Mouse (Mus musculus): ENCODE measurements around the gene Klhdc7b.

Gene Klhdc7b

DNA sequence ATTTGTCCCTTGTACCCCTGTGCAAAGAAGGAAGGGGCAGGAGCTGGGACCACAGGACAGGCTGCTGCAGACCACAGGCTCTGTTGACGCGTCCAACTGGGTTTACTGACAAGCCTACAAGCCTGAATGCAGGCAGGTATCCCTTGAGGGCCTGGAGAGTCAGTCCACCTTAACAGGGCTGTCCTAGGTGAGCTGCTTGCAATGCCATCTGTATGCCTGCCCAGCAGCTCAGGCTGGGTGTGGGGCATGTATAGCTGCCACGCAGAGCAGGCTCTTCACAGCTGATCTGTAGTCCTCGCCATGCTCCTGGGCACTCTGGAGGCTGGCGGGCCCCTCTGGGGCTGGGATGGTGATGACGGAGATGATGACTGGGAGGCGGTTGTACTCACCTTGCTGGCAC lies at the start of gene Klhdc7b:
Gene Klhdc7b (plus strand): TSS at position 301 of the 400 bp plus-strand sequence.
- no peak for DNase-seq (ENCODE audit: low read depth, low spot score)

DNA sequence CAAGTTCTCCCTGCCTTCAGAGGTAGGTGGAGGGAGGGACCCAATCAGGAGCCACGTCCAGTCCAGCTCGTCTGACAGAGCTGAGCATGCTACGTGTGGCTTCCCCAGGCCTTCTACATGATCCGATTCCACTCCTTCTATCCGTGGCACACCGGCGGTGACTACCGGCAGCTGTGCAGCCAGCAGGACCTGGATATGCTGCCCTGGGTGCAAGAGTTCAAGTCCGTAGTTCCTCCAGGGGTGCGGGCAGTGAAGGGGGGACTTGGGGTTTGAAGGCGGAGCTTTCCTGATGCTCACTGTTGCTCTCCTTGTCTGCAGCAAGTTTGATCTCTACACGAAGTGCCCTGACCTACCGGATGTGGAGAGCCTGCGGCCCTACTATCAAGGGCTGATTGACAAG lies 48.3 kb upstream of the Klhdc7b start:
- no peak for DNase-seq (ENCODE audit: low read depth, low spot score)

DNA sequence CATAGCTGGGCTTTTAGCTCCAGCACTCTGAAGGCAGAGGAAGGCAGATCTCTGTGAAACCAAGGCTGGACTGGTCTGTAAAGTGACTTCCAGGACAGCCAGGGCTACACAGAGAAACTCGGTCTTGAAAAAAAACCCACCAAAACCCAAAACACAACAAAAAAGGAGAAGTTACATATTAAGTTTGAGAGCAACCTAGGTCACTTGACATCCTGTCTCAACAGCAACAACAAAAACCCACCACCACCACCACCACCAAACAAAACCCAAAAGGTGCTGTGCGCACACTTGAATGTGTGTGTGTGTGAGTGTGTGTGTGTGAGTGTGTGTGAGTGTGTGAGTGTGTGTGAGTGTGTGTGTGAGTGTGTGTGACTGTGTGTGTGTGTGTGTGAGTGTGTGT lies 45.0 kb upstream of the Klhdc7b start:
- no peak for DNase-seq (ENCODE audit: low read depth, low spot score)

DNA sequence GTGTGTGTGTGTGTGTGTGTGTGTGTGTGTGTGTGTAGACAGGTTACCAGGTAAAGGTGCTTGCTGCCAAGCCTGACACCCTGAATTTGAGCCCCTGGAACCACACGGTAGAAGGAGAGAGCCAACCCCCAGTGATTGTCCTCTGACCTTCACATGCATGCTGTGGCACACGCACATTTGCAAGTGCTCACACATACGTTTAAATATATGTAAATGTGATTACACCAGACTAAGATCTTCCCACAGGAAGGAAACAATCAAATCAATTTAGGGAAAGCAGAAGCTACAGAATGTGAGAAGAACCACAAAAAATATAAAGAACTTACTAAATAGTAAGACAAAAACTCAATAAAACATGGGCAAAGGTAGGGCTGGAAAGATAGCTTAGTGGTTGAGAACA lies 44.6 kb upstream of the Klhdc7b start:
- DNase-seq (ENCODE audit: low read depth, low spot score), result no peak

DNA sequence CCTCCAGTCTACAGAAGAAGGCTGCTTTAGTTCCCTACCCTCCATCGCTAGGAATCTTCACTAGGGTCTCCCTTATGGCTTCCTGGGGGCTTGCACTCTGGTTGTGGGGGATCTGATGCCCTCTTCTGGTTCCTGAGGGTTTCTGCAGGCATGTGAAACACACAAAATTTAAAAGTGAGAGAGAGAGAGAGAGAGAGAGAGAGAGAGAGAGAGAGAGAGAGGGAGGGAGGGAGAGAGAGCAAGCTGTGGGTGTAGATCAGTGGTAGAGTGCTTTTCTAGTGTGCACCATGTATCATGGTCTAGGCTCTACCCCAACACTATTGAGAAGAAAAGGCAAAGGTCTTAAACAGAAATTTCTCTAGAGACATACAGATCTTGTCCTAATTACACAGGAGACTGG lies 43.0 kb upstream of the Klhdc7b start:
- DNase-seq (ENCODE audit: low read depth, low spot score), result no peak

DNA sequence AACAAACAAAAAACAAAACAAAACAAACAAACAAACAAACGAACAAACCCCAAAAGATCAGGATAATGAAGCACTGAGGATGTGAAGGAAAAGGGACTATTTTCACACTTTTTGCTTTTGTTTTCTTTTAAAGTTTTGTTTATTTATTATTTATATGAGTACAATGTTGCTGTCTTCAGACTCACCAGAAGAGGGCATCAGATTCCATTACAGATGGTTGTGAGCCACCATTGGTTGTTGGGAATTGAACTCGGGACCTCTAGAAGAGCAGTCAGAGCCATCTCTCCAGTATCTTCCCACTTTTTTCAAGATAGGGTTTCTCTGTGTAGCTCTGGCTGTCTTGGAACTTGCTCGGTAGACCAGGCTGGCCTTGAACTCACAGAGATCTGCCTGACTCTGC lies 41.4 kb upstream of the Klhdc7b start:
- peak; percentile 22 for DNase-seq (ENCODE audit: low read depth, low spot score)

DNA sequence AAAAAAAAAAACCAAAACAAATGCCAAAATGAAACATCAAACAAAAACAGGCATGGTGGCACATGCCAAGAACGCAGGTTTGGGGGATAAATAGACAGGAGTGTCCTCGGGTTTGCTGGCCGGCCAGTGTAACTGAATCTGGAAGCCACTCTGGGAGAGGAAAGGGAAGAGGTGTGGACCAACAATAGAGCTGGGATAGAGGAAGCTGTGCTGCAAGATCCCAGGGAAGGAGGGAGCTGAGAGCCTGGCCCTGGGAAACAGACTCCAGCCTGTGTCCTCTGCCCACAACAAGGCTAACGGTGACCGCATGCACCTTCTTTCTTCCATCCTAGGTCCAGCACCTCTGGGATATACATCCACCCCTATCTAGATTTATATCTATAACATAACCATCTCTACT lies 34.3 kb upstream of the Klhdc7b start:
- no peak for DNase-seq (ENCODE audit: low read depth, low spot score)

DNA sequence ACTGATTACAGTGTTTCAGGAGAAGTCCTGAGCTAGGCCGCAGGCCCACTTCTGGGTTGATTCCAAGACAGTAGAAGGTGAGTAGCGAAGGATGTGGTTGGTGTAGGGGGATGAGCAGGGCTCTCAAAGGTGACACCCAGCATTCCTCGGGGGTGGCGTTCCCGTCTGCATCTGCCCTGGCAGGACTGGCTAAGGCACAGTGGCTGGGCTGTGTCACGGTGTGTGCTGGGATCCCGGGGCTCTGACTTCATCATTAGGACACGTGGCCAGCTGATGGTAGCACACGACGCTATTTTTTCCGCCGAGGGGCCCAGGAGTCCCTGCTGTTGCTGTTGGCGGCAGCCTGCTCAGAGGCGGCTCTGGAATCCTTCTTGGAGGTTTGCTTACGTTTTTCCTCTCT lies 33.4 kb upstream of the Klhdc7b start:
- DNase-seq (ENCODE audit: low read depth, low spot score), result no peak

DNA sequence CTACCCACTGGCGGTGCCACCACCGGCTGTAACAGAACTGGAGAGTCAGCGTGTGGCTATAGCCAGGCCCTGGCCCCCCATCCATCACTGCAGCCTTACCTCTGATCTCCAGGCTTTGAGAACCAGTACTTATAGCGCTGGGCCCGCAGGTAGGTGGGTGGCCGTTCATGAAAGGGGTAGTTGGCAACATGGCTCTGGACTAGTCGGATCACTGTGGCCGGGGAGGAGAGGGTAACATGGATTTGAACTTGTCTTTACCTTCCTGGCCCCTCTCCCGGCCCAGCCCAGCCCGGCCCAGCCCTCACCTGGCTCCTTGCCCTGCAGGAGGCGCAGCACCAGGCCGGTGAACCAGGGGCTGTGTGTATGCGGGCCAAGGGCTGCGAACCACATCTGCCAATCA lies 32.7 kb upstream of the Klhdc7b start:
- DNase-seq (ENCODE audit: low read depth, low spot score), result no peak

DNA sequence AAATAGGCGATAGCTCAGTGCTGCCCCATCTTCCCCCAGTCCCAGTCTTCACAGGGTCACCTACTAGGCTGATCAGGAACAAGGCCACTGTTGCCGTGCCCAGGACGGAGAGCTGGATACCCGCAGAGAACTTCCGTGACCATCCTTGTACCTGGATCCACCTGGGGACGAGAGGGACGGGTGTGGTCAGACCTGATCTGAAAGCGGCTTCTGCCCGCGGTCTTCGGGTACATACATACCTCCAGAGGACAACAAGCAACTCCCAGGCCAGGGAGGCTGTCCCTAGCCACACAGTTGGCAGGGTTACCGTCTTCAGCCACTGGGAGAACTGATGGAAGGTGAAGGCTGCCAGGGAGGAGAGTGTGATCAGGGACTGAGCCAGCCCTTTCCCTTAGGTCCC lies 31.9 kb upstream of the Klhdc7b start:
- no peak for DNase-seq (ENCODE audit: low read depth, low spot score)

DNA sequence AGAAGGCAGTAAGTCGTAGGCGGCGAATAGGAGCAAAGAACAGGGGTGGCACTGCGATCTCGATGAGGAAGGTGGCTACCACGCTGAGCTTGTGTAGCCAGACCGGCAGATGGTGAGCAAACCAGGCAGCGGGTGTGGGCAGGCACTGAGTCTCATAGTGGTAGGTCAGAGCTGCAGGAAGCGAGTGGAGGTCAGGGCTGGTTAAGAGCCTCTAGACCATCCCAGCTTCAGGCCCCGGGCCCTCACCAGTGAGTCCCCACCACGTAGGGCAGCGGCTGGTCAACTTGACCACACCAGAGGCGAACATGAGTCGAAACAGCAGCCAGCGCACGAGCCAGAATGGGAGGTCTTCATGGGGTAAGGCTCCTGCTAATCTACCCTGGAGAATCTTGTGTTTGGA lies 30.9 kb upstream of the Klhdc7b start:
- no peak for DNase-seq (ENCODE audit: low read depth, low spot score)

DNA sequence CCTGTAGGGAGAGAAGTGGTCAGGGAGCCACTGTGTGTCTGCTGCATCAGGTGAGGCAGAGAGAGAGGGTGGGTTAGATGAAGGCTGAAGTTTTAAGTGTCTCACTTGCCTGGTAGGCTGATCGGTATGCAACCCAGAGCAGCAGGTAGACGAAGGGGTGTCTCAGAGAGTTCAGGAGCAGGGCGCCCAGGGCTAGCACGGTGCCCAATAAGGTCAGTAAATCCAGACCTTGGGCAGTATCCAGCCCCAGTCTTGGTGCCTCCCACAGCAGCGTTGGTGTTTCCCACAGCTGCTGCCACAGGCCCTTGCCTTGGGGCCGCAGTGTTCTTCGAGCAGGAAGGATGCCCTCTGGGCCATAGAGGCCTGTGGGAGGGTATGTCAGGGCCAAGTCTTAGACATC lies 30.3 kb upstream of the Klhdc7b start:
- DNase-seq (ENCODE audit: low read depth, low spot score), result no peak

DNA sequence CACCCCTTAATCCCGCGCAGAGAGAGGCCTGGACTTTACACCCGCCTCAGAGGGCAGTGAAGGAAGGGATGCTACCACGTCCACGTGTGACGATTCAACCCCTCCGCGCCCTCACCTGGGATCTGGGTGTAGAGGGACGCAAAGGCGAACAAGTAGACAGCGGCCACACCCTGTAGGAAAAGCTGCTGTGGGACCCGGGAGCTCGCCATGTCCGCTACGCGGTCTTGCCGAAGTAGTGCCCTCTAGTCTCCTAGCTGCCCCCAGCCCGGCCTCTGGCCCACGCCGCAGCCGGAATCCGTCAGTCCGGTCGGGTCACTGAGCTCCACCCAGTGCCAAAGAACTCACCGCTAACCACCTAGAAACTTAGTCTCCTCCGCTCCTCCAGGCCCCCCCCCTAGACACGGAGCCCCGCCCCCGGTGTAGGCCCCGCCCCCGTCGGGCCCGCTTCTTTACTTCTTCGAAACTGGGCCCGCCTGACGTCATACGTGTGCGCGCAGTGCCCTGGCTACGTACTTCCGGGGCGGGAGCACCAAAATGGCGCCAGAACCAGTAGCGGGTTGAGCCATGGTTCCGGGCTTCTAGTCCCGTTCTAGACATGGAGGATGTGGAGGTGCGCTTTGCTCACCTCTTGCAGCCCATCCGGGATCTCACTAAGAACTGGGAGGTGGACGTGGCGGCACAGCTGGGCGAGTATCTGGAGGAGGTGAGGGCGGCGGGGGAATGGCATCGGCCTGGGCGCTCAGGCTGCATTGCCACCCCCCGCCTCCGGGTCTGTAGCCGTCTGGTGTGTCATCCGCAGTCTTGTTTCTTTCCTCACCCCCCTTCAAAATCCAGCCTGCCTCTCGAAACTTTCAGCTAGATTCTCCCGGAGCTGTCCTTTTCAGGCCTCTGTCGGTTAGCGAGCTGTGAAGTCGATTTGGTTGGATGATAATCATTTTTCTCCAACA lies 29.2 kb upstream of the Klhdc7b start, which contains the start of the genes Lmf2 and Ncaph2:
Gene Lmf2 (minus strand): TSS at position 419 of the 947 bp plus-strand sequence.
Gene Ncaph2 (plus strand): TSS at position 479 of the 947 bp plus-strand sequence.
- DNase-seq (ENCODE audit: low read depth, low spot score), result peak; percentile 99

DNA sequence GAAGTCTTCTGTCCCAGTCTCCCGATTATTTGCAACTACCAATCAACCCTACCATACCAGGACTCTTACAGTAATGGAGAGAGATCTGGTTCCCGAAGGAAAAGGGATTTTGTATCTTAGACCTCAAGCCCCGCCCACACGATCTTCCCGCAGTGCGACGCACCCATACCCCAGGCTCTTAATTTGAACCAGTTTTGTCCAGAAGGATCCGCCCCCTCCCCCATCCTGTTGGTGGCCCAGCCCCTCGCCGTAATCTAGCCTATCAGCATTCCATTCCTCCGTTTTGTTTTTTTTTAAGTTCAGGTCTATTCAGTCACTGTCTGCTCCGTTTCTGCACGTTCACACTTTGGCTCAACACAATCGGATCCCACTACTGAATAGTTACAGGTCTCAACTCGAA lies 28.3 kb upstream of the Klhdc7b start:
- peak; percentile 68 for DNase-seq (ENCODE audit: low read depth, low spot score)

DNA sequence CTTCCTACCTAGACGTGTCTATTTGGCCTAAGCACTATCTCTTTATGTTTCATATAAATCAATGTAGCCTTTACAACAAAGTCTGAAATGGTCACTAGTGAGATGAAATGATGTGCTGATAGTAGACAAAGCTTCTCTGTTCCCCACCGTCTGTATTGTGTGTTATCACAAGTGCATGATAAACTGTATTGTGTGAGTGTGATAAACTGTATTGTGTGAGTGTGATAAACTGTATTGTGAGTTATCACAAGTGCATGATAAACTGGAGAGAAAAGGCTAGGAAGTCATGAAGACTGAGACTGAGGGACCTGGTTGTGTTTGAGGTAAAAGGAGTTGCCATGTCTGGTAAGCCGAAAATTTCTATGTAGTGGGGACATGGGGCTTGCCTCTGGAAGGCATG lies 25.9 kb upstream of the Klhdc7b start:
- no peak for DNase-seq (ENCODE audit: low read depth, low spot score)

DNA sequence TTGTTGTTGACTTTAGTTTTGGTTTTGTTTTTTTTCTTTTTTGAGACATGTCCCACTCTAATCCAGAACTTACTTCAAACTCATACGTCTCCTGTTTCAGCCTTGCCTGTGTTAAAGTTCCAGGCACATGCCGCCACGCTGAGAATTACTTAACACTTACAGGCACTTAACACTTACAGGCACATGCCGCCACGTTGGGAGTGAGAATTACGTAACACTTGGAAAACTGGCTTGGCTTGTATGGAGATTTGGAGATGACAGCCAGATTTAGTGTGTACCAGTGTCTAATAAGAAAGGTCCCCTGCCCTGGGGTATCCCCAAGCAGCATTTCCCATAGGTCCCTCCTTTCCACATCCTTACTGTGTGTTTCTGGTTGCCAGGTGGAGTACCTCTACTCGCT lies 21.7 kb upstream of the Klhdc7b start:
- DNase-seq (ENCODE audit: low read depth, low spot score), result no peak

DNA sequence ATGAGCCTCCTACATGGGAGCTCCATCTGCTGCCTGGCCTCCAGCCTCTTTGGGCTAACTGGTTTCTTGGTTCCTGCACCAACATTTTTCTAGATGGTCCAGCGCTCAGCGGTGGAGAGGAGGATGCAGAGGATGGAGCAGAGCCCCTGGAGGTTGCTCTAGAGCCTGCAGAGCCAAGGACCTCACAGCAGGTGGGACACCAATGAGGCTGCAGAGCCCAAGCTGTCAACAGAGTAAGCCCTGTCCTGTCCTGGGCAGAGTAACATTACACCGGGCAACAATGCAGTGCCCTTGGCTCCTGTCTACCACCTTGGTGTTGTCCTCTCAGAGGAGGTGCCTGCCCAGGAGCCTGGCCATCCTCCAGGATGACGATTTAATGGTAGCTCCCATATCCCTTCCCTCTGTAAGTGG lies 19.6 kb upstream of the Klhdc7b start:
- DNase-seq (ENCODE audit: low read depth, low spot score), result no peak

DNA sequence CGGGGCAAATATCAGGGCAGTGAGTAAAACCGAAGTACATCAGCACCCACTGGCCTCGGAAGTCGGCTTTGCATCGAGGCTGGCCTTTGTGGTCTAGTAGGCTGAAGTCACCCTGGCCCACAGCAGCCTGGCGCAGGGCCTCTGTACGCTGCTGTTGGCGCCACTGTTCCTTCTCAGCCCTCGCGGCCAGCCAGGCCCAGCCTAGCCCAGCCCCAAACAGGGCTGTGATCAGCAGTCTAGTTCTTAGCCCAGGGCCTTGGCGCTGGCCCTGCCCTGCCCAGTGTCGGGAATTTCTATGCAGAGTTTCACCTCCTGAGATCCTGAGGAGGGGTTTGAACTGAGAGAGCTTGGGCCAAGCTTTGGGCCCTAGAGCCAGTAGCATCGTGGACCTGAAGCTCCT lies 12.6 kb upstream of the Klhdc7b start:
- DNase-seq (ENCODE audit: low read depth, low spot score), result no peak

DNA sequence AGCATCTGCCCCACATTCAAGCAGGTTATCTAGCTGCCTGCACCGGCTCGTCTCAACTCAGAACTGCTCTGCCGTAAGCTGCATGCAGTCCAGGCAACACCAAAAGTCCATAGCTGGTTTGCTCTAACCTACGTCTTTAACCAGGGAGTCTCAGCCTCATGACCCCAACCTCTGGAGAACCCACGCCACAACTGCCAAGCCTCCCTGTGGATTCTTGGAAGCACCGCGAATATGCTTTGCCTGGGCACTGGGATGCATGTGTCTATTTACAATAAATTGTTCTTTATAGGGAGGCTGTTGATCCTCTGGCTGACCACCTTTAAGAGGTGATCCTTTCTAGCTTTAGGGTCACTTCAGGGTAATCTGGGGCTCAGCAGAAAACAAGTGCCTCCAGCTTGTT lies 12.2 kb upstream of the Klhdc7b start:
- no peak for DNase-seq (ENCODE audit: low read depth, low spot score)

DNA sequence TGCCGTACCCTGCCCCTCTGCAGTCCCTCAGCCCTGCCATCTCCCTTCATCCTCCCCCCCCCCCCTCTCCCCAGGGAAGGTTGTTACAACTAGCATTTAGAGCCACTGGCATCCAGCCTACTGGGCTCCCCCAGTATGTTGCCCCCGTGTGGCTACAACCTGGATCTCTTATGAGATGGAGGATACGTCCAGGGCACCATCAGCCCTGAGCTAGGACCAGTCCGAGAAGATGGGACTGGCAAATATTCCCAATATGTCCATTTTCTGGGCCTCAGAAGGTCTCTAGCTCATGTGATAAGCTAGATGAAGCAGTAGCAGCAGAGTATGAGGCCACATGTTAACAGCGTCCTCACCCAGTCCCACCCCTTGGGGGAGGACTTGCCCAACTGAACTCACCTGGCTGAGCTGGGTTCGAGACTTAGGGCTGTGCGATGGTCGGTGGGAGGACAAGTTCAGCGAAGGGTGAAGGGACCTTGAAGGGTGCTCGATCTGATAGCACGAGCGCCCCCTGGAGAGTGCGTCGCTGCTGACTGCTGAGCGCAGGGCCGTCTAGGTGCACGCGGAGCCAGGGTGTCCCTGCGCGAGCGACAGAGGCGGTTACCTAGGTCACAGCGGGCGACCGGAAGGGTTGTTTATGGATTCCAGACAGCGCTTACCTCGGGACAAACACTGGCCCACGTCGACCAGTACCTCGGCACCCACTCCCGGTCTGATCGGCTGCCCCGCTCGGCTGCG lies 11.5 kb upstream of the Klhdc7b start:
- peak; percentile 96 for DNase-seq (ENCODE audit: low read depth, low spot score)

DNA sequence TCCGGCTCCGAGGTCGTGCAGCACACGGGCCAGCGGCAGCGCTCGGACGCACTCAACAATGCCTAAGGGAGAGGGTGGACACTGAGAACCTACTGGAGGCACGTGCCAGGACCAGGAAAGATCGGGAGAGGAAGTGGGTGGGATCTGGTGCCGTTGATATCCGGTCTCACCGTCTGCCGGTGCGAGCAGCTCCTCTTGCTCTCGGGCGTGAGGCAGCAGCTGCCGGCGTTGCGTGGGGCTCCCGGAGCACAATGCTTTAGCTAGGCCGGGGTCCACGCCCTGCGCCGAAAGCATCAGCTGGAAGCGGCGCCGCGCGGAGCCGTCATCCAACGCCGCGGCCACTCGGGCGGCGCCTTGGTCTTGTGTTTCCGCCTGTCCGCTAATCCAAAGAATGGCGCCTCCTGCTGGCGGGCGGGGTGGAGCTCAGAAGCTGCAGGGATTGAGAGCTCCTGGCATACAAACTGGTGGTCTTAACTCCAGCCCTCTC lies 10.9 kb upstream of the Klhdc7b start, which contains the start of gene Sco2:
Gene Sco2 (minus strand): TSS at position 85 of the 487 bp plus-strand sequence.
- peak; percentile 92 for DNase-seq (ENCODE audit: low read depth, low spot score)

DNA sequence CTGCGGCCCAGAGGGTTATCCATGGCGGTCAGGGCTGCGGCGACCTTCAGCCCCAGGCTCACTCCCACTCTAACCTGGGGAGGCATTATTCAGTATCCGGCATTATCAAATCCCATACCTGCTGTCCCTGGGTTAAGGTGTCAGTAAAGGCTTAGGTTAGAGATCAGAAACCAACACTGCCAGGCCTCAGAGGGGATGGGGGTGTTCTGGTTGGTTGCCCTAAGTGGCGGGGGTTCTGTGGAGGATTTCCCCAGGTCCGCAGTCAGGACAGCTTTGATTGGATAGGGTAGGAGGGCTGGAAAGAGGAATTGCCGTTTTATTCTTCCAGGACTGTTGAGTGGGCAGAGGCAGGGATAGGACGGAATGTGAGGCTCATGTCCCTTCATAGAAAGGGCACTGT lies 10.4 kb upstream of the Klhdc7b start:
- no peak for DNase-seq (ENCODE audit: low read depth, low spot score)
